Mouse (Mus musculus) hindlimb bud, embryonic 11.5 days (tissue): ENCODE data around the gene Abhd6.

Experiments used
- DNase-seq: peaks from one replicate; pipeline ENCODE4 v3.0.0-alpha.2; 2012; ENCODE audit warnings: low read depth, low spot score; ENCODE audit errors: extremely low spot score

Gene Abhd6

GRCm38 (mm10) chr14:8002432-8003092 is at the start of gene Abhd6:
Abhd6 (plus strand) TSS chr14:8002902.
- DNase-seq = peak; percentile 70

- no peak for DNase-seq
Observed at GRCm38 (mm10) chr14:7954071-7954471, 48.6 kb upstream of the Abhd6 start.

- no peak for DNase-seq
Observed at GRCm38 (mm10) chr14:7956427-7956826, 46.3 kb upstream of the Abhd6 start.

GRCm38 (mm10) chr14:7957049-7957448 is 45.7 kb upstream of the Abhd6 start, which contains the start of gene Gm45521:
Gm45521 (plus strand) TSS chr14:7957288.
- DNase-seq = no peak

- no peak for DNase-seq
Observed at GRCm38 (mm10) chr14:7960616-7961015, 42.1 kb upstream of the Abhd6 start.

- DNase-seq = no peak
Observed at GRCm38 (mm10) chr14:7961714-7962113, 41.0 kb upstream of the Abhd6 start.

GRCm38 (mm10) chr14:7962626-7963025 is 40.1 kb upstream of the Abhd6 start:
- no peak for DNase-seq

GRCm38 (mm10) chr14:7963160-7963559 is 39.5 kb upstream of the Abhd6 start:
- DNase-seq = no peak

GRCm38 (mm10) chr14:7964219-7964889 is 38.3 kb upstream of the Abhd6 start:
- DNase-seq = peak; percentile 87

- DNase-seq = no peak
Observed at GRCm38 (mm10) chr14:7971889-7972493, 30.7 kb upstream of the Abhd6 start.

GRCm38 (mm10) chr14:7974643-7975042 is 28.1 kb upstream of the Abhd6 start:
- no peak for DNase-seq

GRCm38 (mm10) chr14:7975177-7975576 is 27.5 kb upstream of the Abhd6 start:
- no peak for DNase-seq

- no peak for DNase-seq
Observed at GRCm38 (mm10) chr14:7977471-7977870, 25.2 kb upstream of the Abhd6 start.

GRCm38 (mm10) chr14:7978183-7978582 is 24.5 kb upstream of the Abhd6 start:
- no peak for DNase-seq

GRCm38 (mm10) chr14:7981226-7981625 is 21.5 kb upstream of the Abhd6 start:
- no peak for DNase-seq

- no peak for DNase-seq
Observed at GRCm38 (mm10) chr14:7986913-7987312, 15.8 kb upstream of the Abhd6 start.

GRCm38 (mm10) chr14:7989371-7989770 is 13.3 kb upstream of the Abhd6 start:
- no peak for DNase-seq

- DNase-seq = no peak
Observed at GRCm38 (mm10) chr14:7989961-7990360, 12.7 kb upstream of the Abhd6 start.

GRCm38 (mm10) chr14:7991108-7991776 is 11.5 kb upstream of the Abhd6 start:
- no peak for DNase-seq

GRCm38 (mm10) chr14:7992158-7992557 is 10.5 kb upstream of the Abhd6 start:
- DNase-seq = no peak

- DNase-seq = no peak
Observed at GRCm38 (mm10) chr14:7994271-7994767, 8.4 kb upstream of the Abhd6 start, which contains the start of gene Dnase1l3. Dnase1l3 (minus strand) TSS chr14:7994573.
